Mouse (Mus musculus) 3134 (cell line): ENCODE measurements around the gene Sema4f.

ENCODE experiments used
- DNase-seq: peaks from one replicate; pipeline ENCODE4 v3.0.0-alpha.2; 2011; ENCODE audit warnings: low spot score; ENCODE audit not compliant: insufficient read length; ENCODE audit errors: extremely low read depth

The Sema4f gene

GRCm38 (mm10) chr6:82916459-82916858 lies 23.1 kb downstream of the Sema4f start:
- no peak for DNase-seq

GRCm38 (mm10) chr6:82915889-82916288 lies 23.7 kb downstream of the Sema4f start:
- DNase-seq: peak; percentile 26

GRCm38 (mm10) chr6:82913336-82914247 lies 26.0 kb downstream of the Sema4f start:
- DNase-seq: peak; percentile 55

GRCm38 (mm10) chr6:82911303-82911702 lies 28.3 kb downstream of the Sema4f start:
- no peak for DNase-seq

GRCm38 (mm10) chr6:82909136-82909855 lies 30.3 kb downstream of the Sema4f start:
- peak; percentile 86 for DNase-seq

GRCm38 (mm10) chr6:82908034-82908433 lies 31.5 kb downstream of the Sema4f start:
- DNase-seq: peak; percentile 62

- DNase-seq: no peak
Measured at GRCm38 (mm10) chr6:82906985-82907384, 32.6 kb downstream of the Sema4f start.

GRCm38 (mm10) chr6:82902559-82902958 lies 37.0 kb downstream of the Sema4f start:
- no peak for DNase-seq

- DNase-seq: no peak
Measured at GRCm38 (mm10) chr6:82898745-82899144, 40.8 kb downstream of the Sema4f start.

- no peak for DNase-seq
Measured at GRCm38 (mm10) chr6:82898227-82898626, 41.3 kb downstream of the Sema4f start.

- no peak for DNase-seq
Measured at GRCm38 (mm10) chr6:82897311-82897710, 42.3 kb downstream of the Sema4f start.

GRCm38 (mm10) chr6:82893415-82893814 lies 46.2 kb downstream of the Sema4f start:
- no peak for DNase-seq

GRCm38 (mm10) chr6:82892540-82892939 lies 47.0 kb downstream of the Sema4f start:
- DNase-seq: no peak

- no peak for DNase-seq
Measured at GRCm38 (mm10) chr6:82891488-82891887, 48.1 kb downstream of the Sema4f start.

GRCm38 (mm10) chr6:82886330-82886729 lies 53.2 kb downstream of the Sema4f start:
- no peak for DNase-seq

- DNase-seq: no peak
Measured at GRCm38 (mm10) chr6:82885909-82886308, 53.7 kb downstream of the Sema4f start.

GRCm38 (mm10) chr6:82885441-82885840 lies 54.1 kb downstream of the Sema4f start:
- DNase-seq: no peak

GRCm38 (mm10) chr6:82884570-82884969 lies 55.0 kb downstream of the Sema4f start:
- no peak for DNase-seq

- peak; percentile 58 for DNase-seq
Measured at GRCm38 (mm10) chr6:82881485-82882096, 58.0 kb downstream of the Sema4f start.

- no peak for DNase-seq
Measured at GRCm38 (mm10) chr6:82880807-82881206, 58.8 kb downstream of the Sema4f start.

GRCm38 (mm10) chr6:82879463-82880089 lies 60.0 kb downstream of the Sema4f start:
- no peak for DNase-seq
